Mouse (Mus musculus): ENCODE data around the gene AU041133.
"Not testable (repeated sequence)": the region's sequence is repeated elsewhere in the genome, so short reads cannot be mapped to it uniquely, and the experiment has no call there.

The AU041133 gene

GRCm38 (mm10) chr10:82127850-82128401 lies at the start of gene AU041133:
TSS of gene AU041133 (plus strand) at chr10:82128013.
- no peak for TF ChIP-seq GATA4 (IDR thresholded peaks at IDR 0.05; ENCODE audit: insufficient replicate concordance, low read length)

GRCm38 (mm10) chr10:82082728-82083621 lies 44.8 kb upstream of the AU041133 start, which contains the start of gene BC024063:
TSS of gene BC024063 (plus strand) at chr10:82083353.
- not testable (repeated sequence) for TF ChIP-seq GATA4 (IDR thresholded peaks at IDR 0.05; ENCODE audit: insufficient replicate concordance, low read length)

GRCm38 (mm10) chr10:82117206-82117605 lies 10.6 kb upstream of the AU041133 start:
- TF ChIP-seq GATA4 (IDR thresholded peaks at IDR 0.05; ENCODE audit: insufficient replicate concordance, low read length), result no peak

GRCm38 (mm10) chr10:82145282-82145681 lies 17.5 kb downstream of the AU041133 start:
- TF ChIP-seq GATA4 (IDR thresholded peaks at IDR 0.05; ENCODE audit: insufficient replicate concordance, low read length), result no peak

- TF ChIP-seq GATA4 (IDR thresholded peaks at IDR 0.05; ENCODE audit: insufficient replicate concordance, low read length), result no peak
Measured at GRCm38 (mm10) chr10:82147571-82147970, 19.8 kb downstream of the AU041133 start.

- no peak for TF ChIP-seq GATA4 (IDR thresholded peaks at IDR 0.05; ENCODE audit: insufficient replicate concordance, low read length)
Measured at GRCm38 (mm10) chr10:82167777-82168176, 40.0 kb downstream of the AU041133 start.

GRCm38 (mm10) chr10:82169776-82170175 lies 42.0 kb downstream of the AU041133 start:
- TF ChIP-seq GATA4 (IDR thresholded peaks at IDR 0.05; ENCODE audit: insufficient replicate concordance, low read length), result no peak

- TF ChIP-seq GATA4 (IDR thresholded peaks at IDR 0.05; ENCODE audit: insufficient replicate concordance, low read length), result no peak
Measured at GRCm38 (mm10) chr10:82170808-82171207, 43.0 kb downstream of the AU041133 start.

- no peak for TF ChIP-seq GATA4 (IDR thresholded peaks at IDR 0.05; ENCODE audit: insufficient replicate concordance, low read length)
Measured at GRCm38 (mm10) chr10:82178257-82179064, 50.6 kb downstream of the AU041133 start.

Data from liver, adult (tissue).